Comparison of ENCODE assay signal across 8 mouse cellular contexts in the genomic region with DNA sequence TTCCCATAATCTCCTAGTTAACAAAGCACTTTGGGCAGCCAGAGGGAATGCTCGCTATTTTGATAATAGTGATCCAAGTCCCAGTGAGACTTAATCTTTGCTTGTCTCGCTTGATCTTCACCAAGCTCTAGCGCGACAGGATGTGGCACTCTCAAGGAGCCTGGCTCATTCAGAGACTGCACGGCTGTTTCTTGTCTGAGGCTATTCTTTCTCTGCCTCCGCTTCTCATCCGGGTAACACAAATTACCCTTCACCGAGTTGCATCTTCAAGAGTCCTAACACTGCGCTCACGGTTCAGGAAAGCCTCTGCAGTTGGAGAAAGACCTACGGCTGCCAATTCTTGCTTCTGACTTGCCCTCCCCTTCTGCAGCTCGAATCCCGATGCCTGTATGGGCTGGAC. TPM values are rescaled to one million over a fixed set of nuclear protein-coding genes. Genes with fewer than 3 reads are reported as not detected.
A peak's percentile ranks its signal among the peaks of the same experiment; 100 is the strongest.
DNase-seq lines count a peak whose midpoint lies in the region; ATAC-seq and TF ChIP-seq lines count a peak whose summit lies in the region.

No protein-coding gene starts in this region.

- TF ChIP-seq POLR2A in liver, adult 2 months (IDR thresholded peaks at IDR 0.05; ENCODE audit: extremely low read depth, insufficient read depth, low read length): no peak

- H3K4me1 ChIP-seq in liver, adult 2 months (ENCODE audit: control insufficient read depth, insufficient read depth, low read length): no peaks in the 10 kb centered on the region; the same call in 1 of the 2 replicates
- peaks cover 27% of the 10 kb centered on the region for H3K4me1 ChIP-seq in neural tube, embryonic 13.5 days (replicated peaks)

- H3K27me3 ChIP-seq in liver, adult 2 months (ENCODE audit: control insufficient read depth, insufficient read depth, low read length): no peaks in the 10 kb centered on the region
- peaks cover 6% of the 10 kb centered on the region; the same call in 1 of the 2 replicates for H3K27me3 ChIP-seq in neural tube, embryonic 13.5 days

- H3K9ac ChIP-seq in liver, adult 2 months (ENCODE audit: low read depth, low read length): 0 out of 2 replicates have a peak overlapping the region, but pooled peaks have one; percentile 72
- peak overlapping the region; percentile 89 for H3K9ac ChIP-seq in neural tube, embryonic 13.5 days

- WGBS in liver, adult 2 months: 34% methylated on average over 13 of the region's 13 CpGs
- 31% methylated on average over 13 of the region's 13 CpGs for whole genome bisulfite sequencing in neural tube, embryonic 13.5 days

- peak overlapping the region; percentile 92 for H3K4me3 ChIP-seq in liver, adult 2 months (ENCODE audit: insufficient read depth, low read depth, low read length)
- peak overlapping the region; percentile 94 for H3K4me3 ChIP-seq in neural tube, embryonic 13.5 days

- no peaks in the 10 kb centered on the region for H3K9me3 ChIP-seq in neural tube, embryonic 13.5 days

- peak overlapping the region; percentile 95 for H3K4me2 ChIP-seq in neural tube, embryonic 13.5 days

- no peaks in the 10 kb centered on the region for H3K79me2 ChIP-seq in liver, adult 2 months (ENCODE audit: control insufficient read depth, insufficient read depth, low read length)

- DNase-seq in liver, adult 2 months (ENCODE audit: extremely low read depth, low read depth, low spot score): no peak
- DNase-seq in liver: no peak
- DNase-seq in brain, adult 2 months (ENCODE audit: low read depth, low spot score): peak; percentile 68
- DNase-seq in induced T-regulatory cell, adult 2 months (ENCODE audit: low read depth): peak; percentile 73
- DNase-seq in adrenal gland, adult 2 months: no peak
- no peak for DNase-seq in c-Kit-positive CD71-positive TER-119-positive erythroid progenitor cells, embryonic 14.5 days (ENCODE audit: low spot score)
- DNase-seq in adrenal gland, postnatal 4 days (ENCODE audit: low spot score in 2 of 2): no peak

- H3K36me3 ChIP-seq in liver, adult 2 months (ENCODE audit: control insufficient read depth, insufficient read depth, low read length): no peaks in the 10 kb centered on the region
- H3K36me3 ChIP-seq in neural tube, embryonic 13.5 days: peaks cover 11% of the 10 kb centered on the region

- H3K27ac ChIP-seq in liver, adult 2 months (replicated peaks; ENCODE audit: insufficient read depth, low read depth, low read length): no peak overlapping the region
- peak overlapping the region; percentile 69; the same call in 1 of the 2 replicates for H3K27ac ChIP-seq in neural tube, embryonic 13.5 days (replicated peaks)

- TF ChIP-seq CTCF in liver, adult 2 months (IDR thresholded peaks at IDR 0.05; ENCODE audit: low read depth, low read length): no peak

- no peak; the same call in 1 of the 2 replicates for ATAC-seq in neural tube, embryonic 13.5 days (ENCODE audit: low read depth)

RNA-seq across cellular contexts. Expression of a gene that starts 0.6 kb away (rescaled TPM):
- 22.7 and 23.6 TPM in 2 replicates for total RNA-seq in liver, adult 2 months (2014; rRNA removed)
- 73.5 and 86.9 TPM in 2 replicates for polyA plus RNA-seq in liver, adult 2 months (2012; rRNA removed)
- polyA plus RNA-seq in neural tube, embryonic 13.5 days (2015; fragmentation: Nextera tagmentation; extraction: Ambion mirVana): 140 and 156 TPM in 2 replicates
- 10 to 100 TPM; 47.5 to 59.8 TPM for total RNA-seq in adrenal gland, adult 2 months (2021)
- 176 and 182 TPM in 2 replicates for polyA plus RNA-seq in adrenal gland, adult 2 months (2012; rRNA removed)
- total RNA-seq in adrenal gland, postnatal 4 days (2021): 10 to 100 TPM; 65.7 to 78.2 TPM

RNA-seq across cellular contexts. Expression of a gene that starts 9.4 kb away (rescaled TPM):
- total RNA-seq in liver, adult 2 months (2014; rRNA removed): 4.0 and 4.2 TPM in 2 replicates
- polyA plus RNA-seq in liver, adult 2 months (2012; rRNA removed): 6.6 and 7.2 TPM in 2 replicates
- 8.5 and 9.8 TPM in 2 replicates for polyA plus RNA-seq in neural tube, embryonic 13.5 days (2015; fragmentation: Nextera tagmentation; extraction: Ambion mirVana)
- total RNA-seq in adrenal gland, adult 2 months (2021): 10 to 100 TPM; 10.3 TPM
- polyA plus RNA-seq in adrenal gland, adult 2 months (2012; rRNA removed): 17.7 and 22.5 TPM in 2 replicates
- 10 to 100 TPM; 10.8 to 11.1 TPM for total RNA-seq in adrenal gland, postnatal 4 days (2021)

RNA-seq across cellular contexts. Expression of a gene that starts 27.0 kb away (rescaled TPM):
- total RNA-seq in liver, adult 2 months (2014; rRNA removed): 25.8 and 28.1 TPM in 2 replicates
- polyA plus RNA-seq in liver, adult 2 months (2012; rRNA removed): 67.1 and 122 TPM in 2 replicates
- polyA plus RNA-seq in neural tube, embryonic 13.5 days (2015; fragmentation: Nextera tagmentation; extraction: Ambion mirVana): 55.8 and 77.2 TPM in 2 replicates
- 100 to 1,000 TPM in 1 of 2 experiments, 10 to 100 TPM in 1; 93.3 to 141 TPM for total RNA-seq in adrenal gland, adult 2 months (2021)
- 352 and 416 TPM in 2 replicates for polyA plus RNA-seq in adrenal gland, adult 2 months (2012; rRNA removed)
- 100 to 1,000 TPM; 172 to 175 TPM for total RNA-seq in adrenal gland, postnatal 4 days (2021)

Comparison
In these comparisons a context has a peak if more than half of its experiments do, and no peak if none do; other contexts are left out.
1. DNase-seq: peak in brain, adult 2 months (single experiment) and induced T-regulatory cell, adult 2 months (single experiment); none in liver, adult 2 months (single experiment), liver (single experiment), adrenal gland, adult 2 months (single experiment), c-Kit-positive CD71-positive TER-119-positive erythroid progenitor cells, embryonic 14.5 days (single experiment) and adrenal gland, postnatal 4 days (0 of 2).